Mouse (Mus musculus) erythroblast, embryonic 14.5 days (primary cell): ENCODE results near the gene Olfr68. TPM values are rescaled to one million over a fixed set of nuclear protein-coding genes. Genes with fewer than 3 reads are reported as not detected.
"Not testable (repeated sequence)": the region's sequence is repeated elsewhere in the genome, so short reads cannot be mapped to it uniquely, and the experiment has no call there.

ENCODE experiments used
- H3K27me3 ChIP-seq: 2 replicates; pipeline ENCODE4 v1.6.1; 2012; ENCODE audit warnings: inconsistent platforms; ENCODE audit not compliant: control insufficient read depth
- H3K36me3 ChIP-seq: 2 replicates; pipeline ENCODE4 v1.6.1; 2012; ENCODE audit warnings: mild to moderate bottlenecking, inconsistent platforms; ENCODE audit not compliant: control insufficient read depth
- H3K4me1 ChIP-seq: 2 replicates; pipeline ENCODE4 v1.6.1; 2012; ENCODE audit warnings: inconsistent platforms; ENCODE audit not compliant: control insufficient read depth
- H3K4me3 ChIP-seq: replicated peaks from 2 replicates; pipeline ENCODE3; 2012; ENCODE audit warnings: moderate library complexity, mild to moderate bottlenecking, inconsistent platforms
- H3K9me3 ChIP-seq: 2 replicates; pipeline ENCODE4 v1.6.1; 2012; ENCODE audit warnings: low read length, inconsistent platforms, mixed read lengths; ENCODE audit not compliant: control insufficient read depth
- GATA1 ChIP-seq: IDR thresholded peaks from 2 replicates; pipeline ENCODE4 v1.6.1; 2012; ENCODE audit warnings: low read length, inconsistent platforms, mixed read lengths
- TAL1 ChIP-seq: IDR thresholded peaks from 3 replicates; pipeline ENCODE4 v1.6.1; 2012; ENCODE audit warnings: low read length, inconsistent platforms, mixed read lengths
- polyA plus RNA-seq: library from polyadenylated mRNA; stranded (reverse); fragments of >175 nt; gene quantifications from 2 replicates; pipeline ENCODE4 v1.2.3, GENCODE M21; 2012

Olfr68 gene
- polyA plus RNA-seq = 0.02 TPM in 1 of 2 replicates, not detected in the other

DNA sequence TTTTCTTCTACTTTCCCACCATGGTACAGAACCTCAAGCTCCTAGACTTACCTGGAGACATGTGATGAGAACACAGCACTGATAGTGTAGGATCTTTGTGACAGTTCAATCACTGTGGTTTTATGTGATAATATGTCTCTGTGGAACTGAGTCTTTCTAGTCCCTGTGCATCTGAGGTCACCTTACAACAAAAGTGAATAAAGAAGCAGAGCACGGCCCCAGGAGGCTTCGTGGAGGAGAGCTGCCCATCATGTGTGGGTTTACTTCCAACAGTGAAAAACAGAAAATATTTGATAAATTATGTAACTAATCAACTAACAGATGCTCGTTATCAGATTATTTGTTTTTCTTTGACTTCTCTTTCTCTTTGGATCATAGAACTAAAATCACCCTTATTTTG is at the start of gene Olfr68:
Olfr68 (minus strand) TSS at position 101 of the 400 bp plus-strand sequence.
- TF ChIP-seq GATA1 (no peak), TAL1 (no peak)
- H3K4me1 ChIP-seq = peaks cover 2% of the 10 kb centered on the region
- no peaks in the 10 kb centered on the region for H3K9me3 ChIP-seq
- H3K4me3 ChIP-seq = no peak within 1 kb of the TSS
- H3K27me3 ChIP-seq = no peaks in the 10 kb centered on the region; the same call in 1 of the 2 replicates
- no peaks in the 10 kb centered on the region for H3K36me3 ChIP-seq

DNA sequence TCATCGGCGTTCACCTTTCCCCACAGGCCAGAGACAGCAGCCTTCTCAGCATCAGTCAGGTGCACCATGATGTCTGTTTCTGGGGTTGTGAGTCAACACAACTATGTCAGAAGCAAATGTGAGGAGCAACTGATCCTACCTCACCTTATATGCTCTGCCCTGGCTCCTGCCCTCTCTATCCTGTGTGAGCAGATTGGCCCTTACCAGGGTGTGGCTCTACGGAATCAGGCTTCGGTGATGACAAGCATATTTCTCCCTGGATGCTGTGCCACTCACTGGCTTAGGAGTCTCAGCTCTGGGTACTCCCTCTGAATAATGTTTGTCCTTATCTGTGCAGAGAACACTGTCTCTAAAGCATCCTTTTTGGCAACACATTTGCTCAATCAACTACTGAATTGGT is 48.3 kb upstream of the Olfr68 start, which contains the start of gene Hbb-bs:
Hbb-bs (minus strand) TSS at position 289 of the 400 bp plus-strand sequence.
- Histone ChIP-seq H3K4me1 (peaks cover 58% of the 10 kb centered on the region), H3K4me3 (peak within 1 kb of the TSS; percentile 62), H3K36me3 (peaks cover 18% of the 10 kb centered on the region), H3K27me3 (no peaks in the 10 kb centered on the region), H3K9me3 (no peaks in the 10 kb centered on the region)
- TF ChIP-seq TAL1 = peak; percentile 83
- peak; percentile 88 for TF ChIP-seq GATA1

DNA sequence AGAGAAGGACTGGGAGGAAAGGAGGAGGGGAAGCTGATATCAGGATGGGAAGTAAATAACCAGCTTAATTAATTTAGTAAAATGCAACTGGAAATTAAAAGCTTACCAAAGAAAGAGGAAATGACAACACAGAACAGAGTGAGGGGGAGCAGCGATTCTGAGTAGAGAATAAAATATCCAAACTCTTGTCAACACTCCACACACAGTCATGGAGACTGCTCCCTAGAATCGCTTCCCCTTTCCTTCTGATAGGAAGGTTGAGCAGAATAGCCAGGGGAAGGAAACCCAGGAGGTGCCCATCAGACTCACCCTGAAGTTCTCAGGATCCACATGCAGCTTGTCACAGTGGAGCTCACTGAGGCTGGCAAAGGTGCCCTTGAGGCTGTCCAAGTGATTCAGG is 47.6 kb upstream of the Olfr68 start:
- not testable (repeated sequence) for H3K27me3 ChIP-seq, H3K4me3 ChIP-seq, H3K9me3 ChIP-seq
- peaks cover 18% of the 10 kb centered on the region for H3K36me3 ChIP-seq
- peaks cover 60% of the 10 kb centered on the region for H3K4me1 ChIP-seq

DNA sequence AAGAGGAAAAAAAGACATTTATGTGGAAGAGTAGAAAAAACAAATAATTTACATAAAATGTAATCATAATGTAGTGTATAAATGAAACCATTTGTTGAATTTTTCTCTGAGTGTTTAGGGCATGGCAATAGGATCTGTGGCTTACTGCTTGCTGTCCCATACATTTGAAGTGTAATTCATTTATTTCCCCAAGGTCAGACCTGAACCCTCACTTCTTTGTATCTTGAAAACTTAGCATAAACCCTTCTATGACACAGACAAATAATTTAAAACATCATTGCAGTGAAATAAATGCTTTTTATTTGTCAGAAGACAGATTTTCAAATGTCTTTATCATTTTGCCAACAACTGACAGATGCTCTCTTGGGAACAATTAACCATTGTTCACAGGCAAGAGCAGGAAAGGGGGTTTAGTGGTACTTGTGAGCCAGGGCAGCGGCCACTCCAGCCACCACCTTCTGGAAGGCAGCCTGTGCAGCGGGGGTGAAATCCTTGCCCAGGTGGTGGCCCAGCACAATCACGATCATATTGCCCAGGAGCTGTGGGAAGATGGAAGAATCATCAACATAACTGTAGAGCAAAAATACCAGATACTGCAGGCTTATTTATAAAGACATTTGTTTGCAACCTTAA is 46.9 kb upstream of the Olfr68 start:
- Histone ChIP-seq H3K4me3 (peak overlapping the region; percentile 63), H3K36me3 (peaks cover 18% of the 10 kb centered on the region), H3K27me3 (no peaks in the 10 kb centered on the region), H3K4me1 (peaks cover 61% of the 10 kb centered on the region), H3K9me3 (no peaks in the 10 kb centered on the region)
- TF ChIP-seq GATA1 = no peak
- no peak for TF ChIP-seq TAL1

DNA sequence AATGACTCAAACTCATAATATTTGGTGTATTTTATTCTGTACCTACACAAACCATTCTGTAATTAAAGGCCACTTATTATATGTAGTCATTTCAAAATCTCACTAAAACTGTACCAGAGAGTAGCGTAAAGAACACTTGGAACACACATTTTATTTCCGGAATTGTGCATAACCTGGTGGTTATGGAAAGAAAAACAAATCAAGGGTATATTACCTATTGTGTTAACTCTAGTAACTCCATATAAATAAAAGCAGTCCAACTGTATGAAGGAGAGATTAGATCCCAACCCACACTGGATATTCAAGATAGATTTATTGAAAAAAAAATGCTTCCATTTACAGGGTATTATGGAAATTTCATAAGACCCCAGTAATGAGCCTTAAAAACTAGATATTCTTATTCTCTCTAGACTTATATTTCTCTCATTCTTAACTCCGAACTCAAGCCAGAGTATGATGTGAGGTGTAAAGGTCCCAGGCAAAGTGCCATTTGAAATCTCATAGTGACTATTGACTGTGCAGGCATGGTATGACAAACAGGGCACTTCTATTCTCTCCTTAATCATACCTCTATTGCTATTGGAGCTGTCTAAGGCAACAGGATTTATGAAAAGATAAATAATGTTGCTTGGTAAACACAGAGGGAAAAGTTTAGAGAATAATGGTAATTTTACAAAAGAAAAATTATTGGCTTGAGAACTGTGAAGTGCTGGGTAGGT is 46.2 kb upstream of the Olfr68 start:
- Histone ChIP-seq H3K36me3 (peaks cover 18% of the 10 kb centered on the region), H3K4me3 (peak overlapping the region; percentile 63), H3K4me1 (peaks cover 54% of the 10 kb centered on the region)

DNA sequence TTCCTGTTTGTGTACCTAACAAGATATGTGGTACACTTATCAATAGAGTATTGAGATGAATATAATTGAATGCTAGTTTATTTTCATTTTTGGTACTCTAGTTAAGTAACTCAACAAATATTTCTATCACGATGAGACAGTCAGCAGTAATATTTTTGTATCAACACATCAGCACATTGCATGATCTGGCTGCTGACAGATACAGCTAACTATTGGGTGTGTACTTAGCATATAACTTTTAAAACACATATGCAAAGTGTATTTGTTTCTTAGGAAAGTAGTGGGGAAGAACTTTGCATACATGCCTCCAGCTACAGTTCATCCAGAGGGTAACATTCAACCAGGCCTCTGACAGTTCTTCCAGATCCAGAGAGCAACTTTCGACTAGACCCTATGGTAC is 45.1 kb upstream of the Olfr68 start:
- TF ChIP-seq GATA1 (no peak; the same call in 1 of the 2 replicates), TAL1 (no peak; the same call in 2 of the 3 replicates)
- peak overlapping the region; percentile 63 for H3K4me3 ChIP-seq

More for the DNA sequence above, 46.2 kb upstream of the Olfr68 start:
- no peaks in the 10 kb centered on the region for H3K9me3 ChIP-seq
- TF ChIP-seq GATA1 = no peak
- TF ChIP-seq TAL1 = no peak
- H3K27me3 ChIP-seq = no peaks in the 10 kb centered on the region

DNA sequence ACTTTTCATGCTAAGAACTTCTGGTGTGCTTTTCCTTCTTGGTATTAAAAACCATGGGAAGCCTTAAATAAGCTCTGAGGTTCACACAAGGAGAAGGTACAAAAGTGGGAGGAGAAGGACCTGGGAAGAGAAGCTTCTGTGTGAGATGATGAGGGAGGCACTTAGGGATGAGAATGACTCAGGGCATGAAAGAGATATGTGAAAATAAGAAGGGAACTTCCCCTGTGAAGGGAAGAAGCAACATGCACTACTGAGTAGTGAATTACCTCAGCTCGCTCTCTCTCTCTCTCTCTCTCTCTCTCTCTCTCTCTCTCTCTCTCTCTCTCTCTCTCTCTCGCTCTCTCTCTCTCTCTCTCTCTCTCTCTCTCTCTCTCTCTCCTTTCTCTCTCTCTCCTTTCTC is 35.6 kb upstream of the Olfr68 start:
- H3K4me3 ChIP-seq = peak overlapping the region; percentile 71
- not testable (repeated sequence) for H3K27me3 ChIP-seq, H3K9me3 ChIP-seq
- peaks cover 34% of the 10 kb centered on the region for H3K4me1 ChIP-seq
- peaks cover 25% of the 10 kb centered on the region for H3K36me3 ChIP-seq

More for the DNA sequence above, 45.1 kb upstream of the Olfr68 start:
- H3K9me3 ChIP-seq = no peaks in the 10 kb centered on the region
- peaks cover 45% of the 10 kb centered on the region for H3K4me1 ChIP-seq
- H3K27me3 ChIP-seq = no peaks in the 10 kb centered on the region
- H3K36me3 ChIP-seq = peaks cover 18% of the 10 kb centered on the region

DNA sequence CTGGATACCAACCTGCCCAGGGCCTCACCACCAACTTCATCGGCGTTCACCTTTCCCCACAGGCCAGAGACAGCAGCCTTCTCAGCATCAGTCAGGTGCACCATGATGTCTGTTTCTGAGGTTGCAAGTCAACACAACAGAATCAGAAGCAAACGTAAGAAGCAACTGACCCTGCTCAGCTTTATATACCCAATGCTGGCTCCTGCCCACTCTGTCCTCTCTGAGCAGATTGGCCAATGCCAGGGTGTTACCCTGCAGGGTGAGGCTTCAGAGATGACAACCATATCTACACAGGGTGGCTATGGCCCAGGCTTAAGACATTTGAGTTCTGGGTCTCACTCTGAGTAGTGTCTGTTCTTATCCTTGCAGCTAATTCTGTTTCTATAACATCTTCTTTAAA is 34.3 kb upstream of the Olfr68 start, which contains the start of gene Hbb-bt:
Hbb-bt (minus strand) TSS at position 231 of the 400 bp plus-strand sequence.
- H3K4me3 ChIP-seq = peak within 1 kb of the TSS; percentile 71
- TF ChIP-seq TAL1 (no peak), GATA1 (peak; percentile 45)

DNA sequence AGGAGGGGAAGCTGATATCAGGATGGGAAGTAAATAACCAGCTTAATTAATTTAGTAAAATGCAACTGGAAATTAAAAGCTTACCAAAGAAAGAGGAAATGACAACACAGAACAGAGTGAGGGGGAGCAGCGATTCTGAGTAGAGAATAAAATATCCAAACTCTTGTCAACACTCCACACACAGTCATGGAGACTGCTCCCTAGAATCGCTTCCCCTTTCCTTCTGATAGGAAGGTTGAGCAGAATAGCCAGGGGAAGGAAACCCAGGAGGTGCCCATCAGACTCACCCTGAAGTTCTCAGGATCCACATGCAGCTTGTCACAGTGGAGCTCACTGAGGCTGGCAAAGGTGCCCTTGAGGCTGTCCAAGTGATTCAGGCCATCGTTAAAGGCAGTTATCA is 33.7 kb upstream of the Olfr68 start:
- Histone ChIP-seq H3K4me1 (peaks cover 54% of the 10 kb centered on the region), H3K36me3 (peaks cover 36% of the 10 kb centered on the region)
- H3K27me3 ChIP-seq, H3K4me3 ChIP-seq, H3K9me3 ChIP-seq: not testable (repeated sequence)

More for the DNA sequence above, 34.3 kb upstream of the Olfr68 start, which contains the start of gene Hbb-bt:
- Histone ChIP-seq H3K36me3 (peaks cover 33% of the 10 kb centered on the region), H3K4me1 (peaks cover 48% of the 10 kb centered on the region), H3K9me3 (no peaks in the 10 kb centered on the region), H3K27me3 (no peaks in the 10 kb centered on the region)
